Mouse (Mus musculus) splenic B cell, adult 2 months (primary cell): ENCODE measurements around the gene H2al2c.
"Not testable (repeated sequence)": the region's sequence is repeated elsewhere in the genome, so short reads cannot be mapped to it uniquely, and the experiment has no call there.

Experiments used
- DNase-seq: peaks from one replicate; pipeline ENCODE4 v3.0.0-alpha.2; 2011; ENCODE audit warnings: low read depth, low spot score
- H3K27me3 ChIP-seq: 2 replicates; pipeline ENCODE4 v1.6.1; 2012; ENCODE audit warnings: mild to moderate bottlenecking, low read length, moderate library complexity, mixed read lengths; ENCODE audit not compliant: control insufficient read depth, poor library complexity, insufficient read depth, severe bottlenecking
- H3K36me3 ChIP-seq: 2 replicates; pipeline ENCODE4 v1.6.1; 2012; ENCODE audit warnings: mild to moderate bottlenecking, low read length, moderate library complexity, mixed read lengths; ENCODE audit not compliant: control insufficient read depth, poor library complexity, insufficient read depth, severe bottlenecking

H2al2c gene

GRCm38 (mm10) chrY:2598799-2599198 lies at the start of gene H2al2c:
Gene H2al2c, plus strand, starts transcription at chrY:2599099.
- DNase-seq, H3K27me3 ChIP-seq, H3K36me3 ChIP-seq: not testable (repeated sequence)
